ENCODE assay signal across 20 mouse cellular contexts in genomic region chr7:34704401-34704800, GRCm38 (mm10). TPM values are rescaled to one million over a fixed set of nuclear protein-coding genes. Genes with fewer than 3 reads are reported as not detected.
DNase-seq lines count a peak whose midpoint lies in the region; ATAC-seq and TF ChIP-seq lines count a peak whose summit lies in the region.
"Had no signal": no experiment of that assay in that cellular context is flagged by ENCODE, and none has a peak within 500 bp of the region (broad histone marks: within the 10 kb centered on the region; RNA-seq: fewer than 3 reads in every experiment).

No protein-coding gene starts in this region.

- no peak overlapping the region for H3K27ac ChIP-seq in kidney, adult 2 months (ENCODE audit: insufficient read depth, low read depth, low read length)
- H3K27ac ChIP-seq in kidney, embryonic 15.5 days, result no peak overlapping the region
- no peak overlapping the region for H3K27ac ChIP-seq in hindbrain, embryonic 11.5 days (ENCODE audit: low read depth, low read length)
- H3K27ac ChIP-seq: embryonic facial prominence, embryonic 13.5 days; hindbrain, embryonic 15.5 days; limb, embryonic 12.5 days; liver, embryonic 15.5 days; midbrain, embryonic 15.5 days; neural tube, embryonic 15.5 days had no signal

- H3K36me3 ChIP-seq in kidney, adult 2 months (ENCODE audit: control insufficient read depth, insufficient read depth, low read length), result no peaks in the 10 kb centered on the region
- H3K36me3 ChIP-seq in kidney, embryonic 15.5 days, result no peaks in the 10 kb centered on the region
- H3K36me3 ChIP-seq in hindbrain, embryonic 11.5 days (ENCODE audit: control insufficient read depth, insufficient read depth, low read length), result no peaks in the 10 kb centered on the region
- H3K36me3 ChIP-seq: embryonic facial prominence, embryonic 13.5 days; hindbrain, embryonic 15.5 days; limb, embryonic 12.5 days; liver, embryonic 15.5 days; midbrain, embryonic 15.5 days; neural tube, embryonic 15.5 days had no signal

- no peaks in the 10 kb centered on the region; the same call in 1 of the 2 replicates for H3K9me3 ChIP-seq in kidney, embryonic 15.5 days (replicated peaks)
- H3K9me3 ChIP-seq in hindbrain, embryonic 11.5 days (ENCODE audit: control insufficient read depth, low read length), result no peaks in the 10 kb centered on the region
- H3K9me3 ChIP-seq: hindbrain, embryonic 15.5 days; liver, embryonic 15.5 days; midbrain, embryonic 15.5 days; neural tube, embryonic 15.5 days had no signal

- ATAC-seq in kidney, embryonic 15.5 days (replicated peaks; ENCODE audit: low FRiP score), result no peak
- no peak for ATAC-seq in hindbrain, embryonic 11.5 days (ENCODE audit: low FRiP score)
- ATAC-seq: forebrain, postnatal 0 days; midbrain, embryonic 15.5 days had no signal

- TF ChIP-seq CTCF in kidney, adult 2 months (conservative IDR thresholded peaks at IDR 0.05; ENCODE audit: insufficient read depth, insufficient read length, low read depth, low read length), result no peak

- no peaks in the 10 kb centered on the region for H3K27me3 ChIP-seq in kidney, adult 2 months (replicated peaks; ENCODE audit: control insufficient read depth, insufficient read depth, low read length)
- peaks cover 5% of the 10 kb centered on the region; the same call in 1 of the 2 replicates for H3K27me3 ChIP-seq in kidney, embryonic 15.5 days
- no peaks in the 10 kb centered on the region for H3K27me3 ChIP-seq in hindbrain, embryonic 11.5 days (ENCODE audit: control insufficient read depth, insufficient read depth, low read length)
- H3K27me3 ChIP-seq: embryonic facial prominence, embryonic 13.5 days; hindbrain, embryonic 15.5 days; liver, embryonic 15.5 days; midbrain, embryonic 15.5 days; neural tube, embryonic 15.5 days had no signal

- no peak for TF ChIP-seq POLR2A in kidney, adult 2 months (IDR thresholded peaks at IDR 0.05; ENCODE audit: low read depth, low read length)

- H3K4me2 ChIP-seq in kidney, embryonic 15.5 days, result no peak overlapping the region
- H3K4me2 ChIP-seq in hindbrain, embryonic 11.5 days (replicated peaks; ENCODE audit: low read depth, low read length), result no peak overlapping the region
- H3K4me2 ChIP-seq: embryonic facial prominence, embryonic 13.5 days; heart, embryonic 11.5 days; hindbrain, embryonic 15.5 days; limb, embryonic 12.5 days; liver, embryonic 15.5 days; midbrain, embryonic 15.5 days; neural tube, embryonic 15.5 days had no signal

- no peak overlapping the region for H3K4me3 ChIP-seq in kidney, adult 2 months (ENCODE audit: insufficient read depth, low read depth, low read length)
- no peak overlapping the region for H3K4me3 ChIP-seq in kidney, embryonic 15.5 days (replicated peaks)
- no peak overlapping the region for H3K4me3 ChIP-seq in hindbrain, embryonic 11.5 days (ENCODE audit: low read depth, low read length)
- H3K4me3 ChIP-seq: embryonic facial prominence, embryonic 13.5 days; hindbrain, embryonic 15.5 days; limb, embryonic 12.5 days; liver, embryonic 15.5 days; midbrain, embryonic 15.5 days; neural tube, embryonic 15.5 days had no signal

- DNase-seq in kidney, adult 2 months, result peak; percentile 62
- DNase-seq in lung, postnatal 36 days, result peak; percentile 32
- DNase-seq in lung, postnatal 14 days, result no peak
- peak; percentile 50 for DNase-seq in large intestine, adult 2 months (ENCODE audit: low read depth, low spot score)
- peak; percentile 33 for DNase-seq in yolk sac, embryonic 10.5 days (ENCODE audit: low spot score)
- DNase-seq in cerebellum, adult 9-10 months, result no peak
- DNase-seq in hindbrain, embryonic 11.5 days (ENCODE audit: low spot score), result no peak
- DNase-seq: cerebellum, adult 2 months; forebrain, postnatal 0 days; heart, postnatal 10 days; layer of hippocampus, adult 9-11 months; thymus, postnatal 25 days had no signal

- no peak overlapping the region for H3K9ac ChIP-seq in kidney, embryonic 15.5 days
- no peak overlapping the region for H3K9ac ChIP-seq in hindbrain, embryonic 11.5 days (ENCODE audit: low read depth, low read length)
- H3K9ac ChIP-seq: embryonic facial prominence, embryonic 13.5 days; forebrain, postnatal 0 days; hindbrain, embryonic 15.5 days; limb, embryonic 12.5 days; liver, embryonic 15.5 days; midbrain, embryonic 15.5 days; neural tube, embryonic 15.5 days had no signal

- 0 out of 2 replicates have a peak, but pooled peaks cover 4% of the 10 kb centered on the region for H3K4me1 ChIP-seq in kidney, adult 2 months (ENCODE audit: control insufficient read depth, insufficient read depth, low read length)
- H3K4me1 ChIP-seq in kidney, embryonic 15.5 days, result peaks cover 14% of the 10 kb centered on the region
- H3K4me1 ChIP-seq in hindbrain, embryonic 11.5 days (replicated peaks; ENCODE audit: control insufficient read depth, insufficient read depth, low read length), result peaks cover 3% of the 10 kb centered on the region; the same call in 1 of the 2 replicates
- H3K4me1 ChIP-seq: liver, embryonic 15.5 days; midbrain, embryonic 15.5 days; neural tube, embryonic 15.5 days had no signal

- WGBS in kidney, adult 2 months, result 31% methylated on average over 4 of the region's 4 CpGs
- 26% methylated on average over 4 of the region's 4 CpGs for WGBS in kidney, embryonic 15.5 days
- 21% methylated on average over 4 of the region's 4 CpGs for WGBS in large intestine, adult 2 months
- 40% methylated on average over 4 of the region's 4 CpGs for WGBS in hindbrain, embryonic 11.5 days

RNA-seq across cellular contexts. Expression of gene Kctd15, which starts 47.9 kb away (rescaled TPM):
- polyA plus RNA-seq in kidney, adult 2 months (2012; rRNA removed), result 18.3 and 19.8 TPM in 2 replicates
- 33.4 and 37.0 TPM in 2 replicates for polyA plus RNA-seq in kidney, embryonic 15.5 days (2015; fragmentation: Nextera tagmentation; extraction: Ambion mirVana)
- polyA plus RNA-seq in large intestine, adult 2 months (2012; rRNA removed), result 9.7 and 11.6 TPM in 2 replicates
- 12.2 and 17.0 TPM in 2 replicates for polyA plus RNA-seq in hindbrain, embryonic 11.5 days (2014; fragmentation: Nextera tagmentation; extraction: Ambion mirVana)

Comparison
In these comparisons a context has a peak if more than half of its experiments do, and no peak if none do; other contexts are left out.
1. DNase-seq: peak in kidney, adult 2 months (single experiment), lung, postnatal 36 days (single experiment), large intestine, adult 2 months (single experiment) and yolk sac, embryonic 10.5 days (single experiment); none in lung, postnatal 14 days (single experiment), cerebellum, adult 9-10 months (single experiment) and hindbrain, embryonic 11.5 days (single experiment).